Mouse (Mus musculus) forebrain, embryonic 10.5 days (tissue): ENCODE results near the gene Col4a2. TPM values are rescaled to one million over a fixed set of nuclear protein-coding genes. Genes with fewer than 3 reads are reported as not detected.

Source experiments
- DNase-seq: peaks from one replicate; pipeline ENCODE4 v3.0.0-alpha.2; 2017; ENCODE audit warnings: low spot score; ENCODE audit errors: extremely low spot score
- H3K27ac ChIP-seq: fragments of 300-500 bp; sonication (generic); 2 replicates; pipeline ENCODE4 v1.5.1; 2016; ENCODE audit warnings: mild to moderate bottlenecking
- H3K27me3 ChIP-seq: fragments of 300-500 bp; sonication (generic); 2 replicates; pipeline ENCODE4 v1.6.1; 2016; ENCODE audit warnings: mild to moderate bottlenecking; ENCODE audit not compliant: poor library complexity, severe bottlenecking
- H3K36me3 ChIP-seq: fragments of 300-500 bp; sonication (generic); replicated peaks from 2 replicates; pipeline ENCODE4 v1.6.1; 2016; ENCODE audit warnings: mild to moderate bottlenecking, moderate library complexity
- H3K4me1 ChIP-seq: fragments of 300-500 bp; sonication (generic); 2 replicates; pipeline ENCODE4 v1.6.1; 2016
- H3K4me3 ChIP-seq: fragments of 300-500 bp; sonication (generic); 2 replicates; pipeline ENCODE4 v1.5.1; 2016; ENCODE audit warnings: mild to moderate bottlenecking, moderate library complexity
- H3K9me3 ChIP-seq: fragments of 300-500 bp; sonication (generic); 2 replicates; pipeline ENCODE4 v1.6.1; 2016; ENCODE audit warnings: mild to moderate bottlenecking, moderate library complexity
- WGBS: fragments of 180-500 bp; shearing (Covaris S2); methylation state at CpG from one replicate; pipeline ENCODE4 v1.1.7; 2016; 5-methylcytosine and 5-hydroxymethylcytosine counted together
- polyA plus RNA-seq: library from polyadenylated mRNA; unstranded; fragments of >200 nt; fragmentation: Nextera tagmentation; extraction: Ambion mirVana; gene quantifications from 2 replicates; pipeline ENCODE4 v1.2.1, GENCODE M21; 2016

Col4a2 gene
- polyA plus RNA-seq, 1 experiment from 2014 or later, result 47.1 TPM

DNA sequence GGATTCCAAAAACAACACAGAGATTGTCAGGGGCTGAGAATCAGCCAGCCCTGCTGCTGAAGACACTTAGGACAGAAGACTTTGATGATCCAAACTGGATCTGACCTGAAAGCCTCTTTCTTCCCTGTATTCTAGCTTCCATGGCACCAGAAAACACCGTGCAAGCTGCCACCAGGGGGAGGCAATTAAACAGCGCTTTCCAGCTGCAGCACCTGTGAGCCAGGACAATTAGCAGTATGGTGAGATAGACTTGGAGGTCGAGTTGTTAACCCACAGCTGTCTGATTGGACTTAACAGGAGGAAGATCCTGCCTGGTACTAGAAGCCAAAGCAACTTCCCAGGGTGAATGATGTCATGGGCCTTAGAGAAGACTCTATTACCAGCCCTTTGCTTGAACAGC lies 156.5 kb downstream of the Col4a2 start:
- H3K27me3 ChIP-seq, result peaks cover 39% of the 10 kb centered on the region
- peaks cover 7% of the 10 kb centered on the region; the same call in 1 of the 2 replicates for H3K9me3 ChIP-seq
- peak; percentile 39 for DNase-seq
- H3K27ac ChIP-seq, result no peak overlapping the region
- WGBS, result 8% methylated on average over 3 of the region's 3 CpGs
- H3K4me1 ChIP-seq, result peaks cover 49% of the 10 kb centered on the region
- no peaks in the 10 kb centered on the region for H3K36me3 ChIP-seq
- H3K4me3 ChIP-seq, result no peak overlapping the region

DNA sequence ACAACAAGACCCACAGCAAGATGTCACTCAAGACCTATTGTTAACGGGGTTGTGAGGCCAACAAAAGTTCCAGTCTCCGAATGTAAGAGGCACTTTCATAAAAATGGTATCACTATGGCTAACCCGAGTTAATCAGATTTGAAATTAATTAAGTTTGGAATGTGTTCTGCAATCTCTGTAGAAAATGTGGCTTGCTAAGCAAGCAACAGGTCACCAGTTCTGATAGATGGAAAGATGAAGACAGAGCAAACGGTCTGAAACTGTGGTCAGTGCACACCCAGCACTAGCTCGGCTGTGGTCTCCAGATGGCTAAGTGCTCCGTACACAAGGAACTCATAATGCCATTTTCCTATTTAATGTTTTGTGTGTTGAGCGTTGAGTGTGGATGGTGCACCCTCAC lies 158.1 kb downstream of the Col4a2 start:
- WGBS, result 78% methylated on average over 7 of the region's 7 CpGs
- no peak for DNase-seq
- peaks cover 55% of the 10 kb centered on the region for H3K27me3 ChIP-seq
- H3K9me3 ChIP-seq, result peaks cover 7% of the 10 kb centered on the region; the same call in 1 of the 2 replicates
- H3K36me3 ChIP-seq, result no peaks in the 10 kb centered on the region
- H3K27ac ChIP-seq, result no peak overlapping the region
- peaks cover 51% of the 10 kb centered on the region for H3K4me1 ChIP-seq
- H3K4me3 ChIP-seq, result no peak overlapping the region

DNA sequence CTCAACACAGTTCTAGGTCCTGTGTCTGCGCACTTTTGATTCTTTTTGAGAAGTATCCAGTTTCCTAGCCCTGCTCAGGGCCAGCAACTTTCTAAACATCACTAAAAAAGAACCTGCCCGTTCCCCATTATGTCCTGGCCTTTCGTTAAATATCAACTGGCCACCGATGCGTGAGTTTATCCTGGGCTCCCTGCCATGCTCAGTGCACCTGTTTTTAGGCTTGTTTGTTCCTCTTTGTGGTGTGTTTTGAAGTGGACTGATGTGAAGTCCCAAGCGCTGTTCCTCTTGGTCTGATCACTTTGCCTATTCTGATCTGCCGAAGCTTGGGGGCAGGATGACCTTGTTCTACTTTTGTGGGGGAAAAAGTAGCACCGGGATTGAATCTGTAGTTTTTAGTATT lies 158.7 kb downstream of the Col4a2 start:
- Histone ChIP-seq H3K27ac (no peak overlapping the region), H3K27me3 (peaks cover 61% of the 10 kb centered on the region), H3K9me3 (peaks cover 7% of the 10 kb centered on the region; the same call in 1 of the 2 replicates), H3K4me1 (peaks cover 51% of the 10 kb centered on the region), H3K36me3 (no peaks in the 10 kb centered on the region), H3K4me3 (no peak overlapping the region)
- DNase-seq, result no peak
- WGBS, result 38% methylated on average over 8 of the region's 8 CpGs

DNA sequence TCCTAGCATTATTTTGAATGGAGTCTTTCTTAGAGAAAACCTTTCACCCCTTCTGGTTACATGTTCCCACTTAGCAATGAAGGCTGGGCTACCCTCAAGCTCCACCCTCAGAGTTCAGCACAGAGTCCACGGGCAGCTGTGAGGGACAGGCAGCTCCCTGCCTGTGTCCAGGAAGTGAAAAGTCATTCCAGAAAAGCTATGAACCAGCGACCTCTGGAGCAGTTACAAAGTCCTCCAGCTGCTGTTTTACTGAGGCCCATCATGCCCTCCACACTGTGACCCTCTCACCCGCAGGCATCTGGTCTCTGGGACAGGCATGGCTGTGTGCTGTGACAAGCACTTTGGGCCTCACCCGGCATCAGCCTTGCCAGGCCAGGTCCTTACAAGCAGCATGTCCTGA lies 160.5 kb downstream of the Col4a2 start:
- Histone ChIP-seq H3K4me1 (peaks cover 64% of the 10 kb centered on the region), H3K4me3 (no peak overlapping the region), H3K9me3 (no peaks in the 10 kb centered on the region; the same call in 1 of the 2 replicates), H3K36me3 (no peaks in the 10 kb centered on the region), H3K27ac (no peak overlapping the region), H3K27me3 (peaks cover 79% of the 10 kb centered on the region)
- WGBS, result 46% methylated on average over 4 of the region's 4 CpGs
- no peak for DNase-seq

DNA sequence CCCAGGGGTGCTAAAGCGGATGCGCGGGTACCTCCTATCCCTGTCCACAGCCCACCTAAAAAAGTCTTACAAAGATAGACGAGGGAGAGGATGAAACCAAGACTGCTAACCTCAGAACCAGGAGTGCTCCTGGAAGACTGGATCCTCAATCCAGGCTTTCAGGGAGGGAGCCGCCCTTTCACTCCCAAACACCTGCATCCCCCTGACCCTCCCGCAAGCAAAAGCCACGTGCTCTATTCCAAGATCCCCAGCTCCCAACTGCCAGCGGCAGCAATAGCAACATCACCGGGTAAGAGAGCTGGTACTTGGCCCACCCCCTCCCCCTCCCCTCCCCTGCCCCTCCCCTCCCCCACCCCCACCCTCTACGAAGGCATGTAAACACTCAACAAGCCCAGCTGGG lies 162.8 kb downstream of the Col4a2 start:
- 6% methylated on average over 10 of the region's 10 CpGs for WGBS
- DNase-seq, result no peak
- H3K27ac ChIP-seq, result no peak overlapping the region
- H3K36me3 ChIP-seq, result no peaks in the 10 kb centered on the region
- peaks cover 74% of the 10 kb centered on the region for H3K4me1 ChIP-seq
- no peaks in the 10 kb centered on the region for H3K9me3 ChIP-seq
- H3K27me3 ChIP-seq, result peaks cover 100% of the 10 kb centered on the region
- H3K4me3 ChIP-seq, result no peak overlapping the region

DNA sequence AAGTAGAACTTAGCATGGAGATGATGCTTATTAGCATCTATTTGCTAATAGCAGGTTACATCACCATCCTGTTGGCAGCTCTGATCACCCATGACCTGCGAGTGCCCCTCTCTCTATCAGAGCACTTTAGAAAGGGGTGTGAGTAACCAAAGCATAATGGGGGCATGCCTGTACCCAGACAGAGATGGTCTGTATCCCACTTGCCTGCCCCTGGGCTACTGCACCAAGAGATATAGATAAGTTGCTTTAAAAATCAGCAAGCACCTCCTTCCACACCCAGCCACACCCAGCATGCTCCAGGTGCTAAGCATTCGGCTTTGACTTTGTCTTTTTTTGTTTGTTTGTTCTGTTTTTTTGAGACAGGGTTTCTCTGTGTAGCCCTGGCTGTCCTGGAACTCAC lies 163.3 kb downstream of the Col4a2 start:
- Histone ChIP-seq H3K36me3 (no peaks in the 10 kb centered on the region), H3K4me3 (no peak overlapping the region), H3K9me3 (no peaks in the 10 kb centered on the region), H3K27me3 (peaks cover 100% of the 10 kb centered on the region), H3K27ac (no peak overlapping the region), H3K4me1 (peaks cover 69% of the 10 kb centered on the region)
- no peak for DNase-seq
- 20% methylated on average over 2 of the region's 2 CpGs for WGBS

DNA sequence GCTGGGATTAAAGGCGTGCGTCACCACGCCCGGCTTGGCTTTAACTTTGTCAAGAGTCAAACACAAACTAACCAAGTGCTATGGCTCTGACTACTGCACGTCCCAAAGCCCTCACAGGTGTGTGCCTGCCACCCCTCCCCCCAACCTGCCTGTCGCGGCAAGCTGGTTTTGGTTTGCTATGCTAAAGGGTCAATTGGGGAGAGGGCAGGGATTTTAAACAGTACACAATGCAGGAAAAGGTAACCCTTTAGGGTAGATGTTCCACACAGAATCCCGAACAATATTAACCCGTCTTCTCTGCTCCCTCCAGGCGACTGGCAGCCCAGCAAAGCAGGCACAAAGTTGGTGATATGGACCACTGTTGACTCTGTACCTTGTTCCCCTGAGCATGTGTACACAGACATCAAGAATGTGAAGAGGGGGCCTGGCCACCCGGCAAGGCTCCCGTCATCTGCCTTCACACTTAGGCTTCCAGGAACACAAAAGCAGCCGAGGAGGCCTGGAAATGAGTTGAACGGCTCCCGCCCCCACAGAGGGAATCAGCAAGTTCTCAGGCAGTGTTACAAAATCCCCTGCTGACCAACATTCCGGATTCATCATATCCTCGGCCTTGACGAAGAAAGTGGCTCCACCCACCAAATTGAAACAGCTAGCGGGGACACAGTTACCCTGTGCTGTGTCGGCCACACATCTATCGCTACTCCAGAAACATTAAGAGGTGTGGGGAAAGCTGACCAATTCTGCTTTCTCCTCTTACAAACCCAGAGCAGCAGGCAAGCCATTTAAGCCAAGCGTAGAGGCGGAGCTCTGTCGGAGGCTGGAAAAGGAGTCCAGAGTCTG lies 164.0 kb downstream of the Col4a2 start:
- 2% methylated on average over 24 of the region's 24 CpGs for WGBS
- peaks cover 65% of the 10 kb centered on the region for H3K4me1 ChIP-seq
- H3K9me3 ChIP-seq, result no peaks in the 10 kb centered on the region
- H3K36me3 ChIP-seq, result no peaks in the 10 kb centered on the region
- H3K4me3 ChIP-seq, result peak overlapping the region; percentile 34
- peaks cover 99% of the 10 kb centered on the region for H3K27me3 ChIP-seq
- DNase-seq, result peak; percentile 54
- no peak overlapping the region for H3K27ac ChIP-seq

DNA sequence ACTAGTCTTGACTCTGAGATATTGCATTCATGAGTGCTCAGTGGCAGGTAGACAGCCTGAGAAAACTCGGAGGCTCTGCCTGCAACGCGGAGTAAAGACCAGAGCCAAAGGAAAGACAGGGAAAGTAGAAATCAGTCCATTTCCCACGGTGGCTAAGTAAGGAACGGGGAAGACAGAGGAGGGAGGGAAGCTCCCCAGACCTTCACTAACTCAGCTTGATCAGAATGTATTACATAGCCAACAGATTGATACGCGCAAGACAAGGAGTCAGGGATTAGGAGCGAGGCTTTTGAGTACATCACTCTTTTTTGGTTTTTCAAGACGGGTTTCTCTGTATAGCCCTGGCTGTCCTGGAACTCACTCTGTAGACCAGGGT lies 164.6 kb downstream of the Col4a2 start:
- Histone ChIP-seq H3K4me1 (peaks cover 67% of the 10 kb centered on the region), H3K27ac (no peak overlapping the region), H3K27me3 (peaks cover 99% of the 10 kb centered on the region), H3K4me3 (peak overlapping the region; percentile 34), H3K9me3 (no peaks in the 10 kb centered on the region), H3K36me3 (no peaks in the 10 kb centered on the region)
- 5% methylated on average over 9 of the region's 9 CpGs for WGBS
- no peak for DNase-seq

DNA sequence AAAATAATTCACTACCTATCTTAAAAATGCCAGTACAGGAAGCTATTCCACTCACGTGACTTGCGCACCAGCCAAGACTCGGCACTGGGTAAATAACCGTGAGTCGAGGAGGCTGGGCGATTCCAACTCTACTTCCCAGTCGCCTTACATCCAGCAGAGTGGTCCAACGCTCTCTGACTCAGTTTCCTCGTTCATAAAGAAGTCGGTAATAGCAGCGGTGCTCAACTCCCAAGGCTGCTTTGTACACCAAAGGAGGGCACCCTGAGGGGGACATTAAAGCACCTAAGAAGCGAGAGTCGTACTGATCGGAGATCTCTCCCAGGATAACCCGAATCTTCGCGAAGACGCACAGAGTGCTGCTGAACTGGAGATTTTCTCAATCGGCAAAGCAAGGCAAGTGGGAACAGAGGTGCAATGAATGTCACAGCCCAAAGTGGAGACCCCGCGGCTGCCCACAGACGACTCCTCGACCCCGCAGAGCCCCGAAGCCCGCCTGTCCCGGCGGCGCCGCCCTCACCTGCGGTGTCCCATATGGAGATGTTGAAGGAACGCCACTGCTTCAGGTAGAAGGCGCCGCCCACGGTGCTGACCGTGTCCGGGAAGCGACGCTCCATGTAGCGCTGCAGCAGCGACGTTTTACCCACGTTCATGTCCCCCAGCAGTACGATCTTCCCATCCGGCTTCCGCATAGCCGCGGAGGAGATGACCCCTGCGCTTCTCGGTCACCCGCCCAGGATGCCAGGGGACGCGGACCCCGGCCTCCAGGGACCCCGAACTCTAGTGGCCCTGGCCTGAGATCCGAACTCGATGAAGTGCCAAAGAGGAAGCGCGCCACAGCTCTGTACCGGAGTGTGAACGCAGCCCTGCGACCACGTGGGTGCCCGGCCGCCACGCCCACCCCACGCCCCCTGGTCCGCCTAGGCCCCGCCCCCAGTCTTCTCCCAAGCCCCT lies 165.5 kb downstream of the Col4a2 start, which contains the start of gene Rab20:
Gene Rab20, minus strand, starts transcription at position 900 of the 951 bp plus-strand sequence.
- peaks cover 63% of the 10 kb centered on the region for H3K4me1 ChIP-seq
- peak within 1 kb of the TSS; percentile 66 for H3K4me3 ChIP-seq
- H3K27ac ChIP-seq, result peak within 1 kb of the TSS; percentile 30; the same call in 1 of the 2 replicates
- H3K36me3 ChIP-seq, result no peaks in the 10 kb centered on the region
- peak; percentile 74 for DNase-seq
- no peaks in the 10 kb centered on the region for H3K9me3 ChIP-seq
- H3K27me3 ChIP-seq, result peaks cover 97% of the 10 kb centered on the region
- under 1% methylated on average over 69 of the region's 69 CpGs for WGBS

DNA sequence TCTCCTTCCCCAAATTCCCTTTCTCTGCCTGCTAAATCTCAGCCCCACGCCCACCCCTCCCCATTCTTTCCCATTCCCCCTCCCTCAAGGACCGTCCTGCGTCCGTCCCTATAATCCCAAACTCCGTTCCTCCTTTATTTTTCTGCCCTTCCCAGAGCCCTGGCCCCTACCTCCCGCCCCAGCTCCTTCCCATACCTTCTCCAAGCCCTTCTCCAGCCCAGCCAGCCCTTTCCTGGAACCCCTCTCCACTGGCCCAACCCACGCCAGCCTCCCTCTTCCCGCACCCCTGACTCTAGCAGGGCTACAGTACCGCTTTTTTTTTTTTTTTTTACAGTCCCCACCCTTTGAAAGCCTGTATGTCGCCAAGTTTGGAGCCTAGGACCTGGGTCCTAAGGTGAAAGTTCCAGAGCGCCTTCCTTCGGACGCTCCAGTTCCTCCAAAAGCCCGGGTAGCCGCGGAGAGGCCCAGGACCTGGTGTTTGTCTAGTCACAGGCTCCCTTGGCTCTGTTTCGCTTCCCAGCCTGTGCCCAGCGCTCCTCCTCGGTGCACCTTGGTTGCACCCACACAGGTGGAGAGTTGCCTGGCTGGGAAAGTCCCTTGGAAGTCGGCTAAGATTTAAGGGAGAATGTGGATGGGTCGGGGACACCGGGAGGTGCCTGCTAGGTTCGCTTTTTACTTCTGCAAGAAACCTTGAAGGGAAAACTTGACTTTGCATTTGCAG lies 166.4 kb downstream of the Col4a2 start:
- H3K4me3 ChIP-seq, result peak overlapping the region; percentile 66
- no peaks in the 10 kb centered on the region for H3K9me3 ChIP-seq
- no peaks in the 10 kb centered on the region for H3K36me3 ChIP-seq
- peak overlapping the region; percentile 30; the same call in 1 of the 2 replicates for H3K27ac ChIP-seq
- peaks cover 54% of the 10 kb centered on the region for H3K4me1 ChIP-seq
- peaks cover 96% of the 10 kb centered on the region for H3K27me3 ChIP-seq
- peak; percentile 41 for DNase-seq
- under 1% methylated on average over 23 of the region's 23 CpGs for WGBS

DNA sequence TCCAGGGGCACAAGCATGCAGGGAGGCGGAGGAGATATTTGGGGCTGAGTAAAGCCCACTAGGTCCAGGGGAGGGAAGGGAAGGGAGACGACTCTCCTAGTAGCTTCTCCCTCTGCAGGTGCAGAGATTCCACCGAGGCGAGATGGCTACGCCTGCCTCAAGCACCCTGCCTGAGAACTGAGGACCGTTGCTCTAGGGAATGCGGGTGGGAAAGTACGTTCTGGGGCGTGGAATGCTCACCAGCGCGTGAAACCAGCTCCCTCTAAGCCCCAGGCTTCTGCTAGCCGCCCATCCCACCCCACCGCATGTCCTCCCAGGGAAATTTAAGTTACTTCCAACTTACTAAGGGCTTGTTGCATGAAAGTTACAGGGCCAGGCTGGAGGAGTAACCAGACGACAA lies 167.0 kb downstream of the Col4a2 start:
- Histone ChIP-seq H3K9me3 (no peaks in the 10 kb centered on the region), H3K27me3 (peaks cover 94% of the 10 kb centered on the region), H3K4me1 (peaks cover 52% of the 10 kb centered on the region), H3K36me3 (no peaks in the 10 kb centered on the region), H3K4me3 (peak overlapping the region; percentile 66; the same call in 1 of the 2 replicates), H3K27ac (no peak overlapping the region)
- no peak for DNase-seq
- WGBS, result 2% methylated on average over 14 of the region's 14 CpGs

DNA sequence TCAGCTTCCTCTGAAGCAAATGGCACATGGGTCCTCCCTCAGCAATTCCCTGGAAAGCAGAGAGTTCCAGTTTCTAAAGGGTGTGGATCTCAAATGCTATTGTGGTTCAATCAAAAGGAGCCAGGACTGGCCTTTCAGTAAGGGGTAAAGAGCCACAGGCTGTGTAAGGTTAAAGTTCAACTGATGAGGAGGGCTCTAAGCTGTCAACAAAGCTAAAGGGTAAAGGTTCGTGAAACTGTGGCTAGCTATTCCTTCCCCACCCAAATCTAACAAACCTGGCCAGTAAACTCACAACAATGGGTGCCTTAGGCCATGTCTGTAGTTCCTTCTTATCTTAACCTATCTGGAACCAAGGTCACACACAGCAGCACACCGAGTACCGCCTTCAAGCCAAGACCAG lies 169.3 kb downstream of the Col4a2 start:
- H3K4me1 ChIP-seq, result peaks cover 39% of the 10 kb centered on the region
- DNase-seq, result no peak
- H3K27ac ChIP-seq, result no peak overlapping the region
- H3K36me3 ChIP-seq, result no peaks in the 10 kb centered on the region
- H3K9me3 ChIP-seq, result no peaks in the 10 kb centered on the region
- WGBS, result 56% methylated on average over 3 of the region's 3 CpGs
- H3K27me3 ChIP-seq, result peaks cover 73% of the 10 kb centered on the region
- no peak overlapping the region for H3K4me3 ChIP-seq
